Mouse (Mus musculus): ENCODE data around the gene Efcab8.
"Not testable (repeated sequence)": the region's sequence is repeated elsewhere in the genome, so short reads cannot be mapped to it uniquely, and the experiment has no call there.

Gene Efcab8

DNA sequence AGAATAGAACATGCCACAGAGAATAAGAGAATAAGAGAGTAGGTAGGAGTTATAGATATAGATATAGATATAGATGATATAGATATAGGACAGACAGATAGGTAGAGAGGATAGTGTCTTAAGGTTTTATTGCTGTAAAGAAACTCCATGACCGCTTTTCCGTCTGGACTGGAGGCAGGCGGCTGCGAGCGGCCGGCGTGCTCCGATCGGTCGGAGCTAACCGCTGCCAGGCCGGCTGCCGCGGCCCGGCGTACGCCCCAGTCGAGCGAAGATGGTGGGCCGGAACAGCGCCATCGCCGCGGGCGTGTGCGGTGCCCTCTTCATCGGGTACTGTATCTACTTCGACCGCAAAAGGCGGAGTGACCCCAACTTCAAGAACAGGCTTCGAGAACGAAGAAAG, 46.2 kb downstream of the Efcab8 start:
- not testable (repeated sequence) for DNase-seq (ENCODE audit: low spot score)

- DNase-seq (ENCODE audit: low spot score) = no peak
Measured at GRCm38 (mm10) chr2:153827171-153827830, 47.6 kb downstream of the Efcab8 start.

DNA sequence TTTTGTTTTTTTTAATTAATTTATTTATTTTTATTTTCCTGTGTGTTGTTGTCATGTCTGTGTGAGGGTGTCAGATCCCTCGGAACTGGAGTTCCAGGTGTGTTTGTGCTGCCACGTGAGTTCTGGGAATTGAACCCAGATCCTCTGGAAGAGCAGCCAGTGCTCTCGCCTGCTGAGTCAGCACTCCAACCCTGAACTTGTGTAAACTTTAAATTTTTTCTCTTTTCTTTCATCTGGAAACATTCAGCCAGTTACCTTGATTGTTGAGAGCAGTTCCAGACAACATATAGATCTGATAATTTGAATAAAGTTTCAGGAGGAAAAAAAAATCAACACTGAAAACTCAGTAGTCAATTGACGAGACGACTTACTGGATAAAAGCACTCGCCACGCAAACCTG, 49.0 kb downstream of the Efcab8 start:
- DNase-seq (ENCODE audit: low spot score) = no peak

DNA sequence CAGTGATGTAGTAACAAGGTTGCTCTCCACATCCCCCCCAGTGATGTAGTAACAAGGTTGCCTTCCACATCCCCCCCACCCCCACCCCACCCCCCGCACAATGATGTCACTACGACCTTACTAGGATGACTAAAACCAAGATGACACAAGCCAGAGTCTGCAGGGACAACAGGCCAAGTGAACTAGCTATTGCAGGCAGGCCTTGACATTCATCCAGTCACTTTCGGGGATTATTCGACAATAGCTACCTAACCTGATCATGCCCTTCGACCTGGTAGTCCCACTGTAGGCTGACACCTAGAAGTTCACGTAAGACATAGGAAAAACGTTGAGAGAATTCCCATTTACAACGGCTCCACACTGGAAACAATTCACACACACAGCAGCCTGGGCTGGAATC, 53.6 kb downstream of the Efcab8 start:
- DNase-seq (ENCODE audit: low spot score) = no peak

- DNase-seq (ENCODE audit: low spot score) = no peak
Measured at GRCm38 (mm10) chr2:153842854-153843253, 63.1 kb downstream of the Efcab8 start.

DNA sequence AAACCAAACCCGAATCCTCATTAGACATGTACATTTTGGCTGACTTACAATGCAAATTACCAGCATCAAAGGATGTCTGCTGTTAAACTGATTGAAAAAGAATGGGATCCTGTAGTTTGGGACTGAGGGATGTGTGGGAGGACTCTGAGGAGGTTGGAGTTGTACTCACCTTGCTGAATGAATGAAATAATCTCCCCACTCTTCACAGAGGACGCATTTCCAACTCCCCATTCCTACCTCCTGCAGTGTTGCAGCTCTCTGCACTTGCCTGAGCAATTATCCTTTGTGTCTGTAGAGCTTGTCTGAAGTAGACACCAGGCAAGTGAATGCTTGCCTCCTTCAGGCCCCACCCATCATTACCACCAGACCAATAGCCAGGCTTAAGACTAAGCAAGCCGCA, 68.7 kb downstream of the Efcab8 start:
- no peak for DNase-seq (ENCODE audit: low spot score)

GRCm38 (mm10) chr2:153850351-153851029, 70.8 kb downstream of the Efcab8 start:
- DNase-seq (ENCODE audit: low spot score) = no peak

- DNase-seq (ENCODE audit: low spot score) = peak; percentile 53
Measured at GRCm38 (mm10) chr2:153851030-153851360, 71.3 kb downstream of the Efcab8 start.

DNA sequence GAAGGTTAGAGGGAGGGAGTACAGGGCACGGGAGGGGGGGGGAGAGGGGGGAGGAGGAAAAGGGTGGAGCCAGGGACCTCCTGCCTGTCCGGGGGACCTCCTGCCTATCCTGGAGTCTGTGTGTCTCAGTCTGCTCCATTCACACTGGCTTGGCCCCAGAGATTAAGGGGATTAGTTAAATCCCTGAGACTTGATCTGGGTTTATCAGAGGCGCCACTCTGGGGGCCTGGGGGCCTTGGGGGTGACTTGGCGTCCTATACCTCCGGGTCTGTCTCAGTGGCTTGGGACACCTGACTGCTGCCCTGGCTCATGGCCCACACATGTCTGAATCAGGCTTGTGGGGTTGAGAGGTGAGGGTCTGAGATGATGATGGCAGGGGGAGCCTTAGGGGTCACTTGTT, 73.8 kb downstream of the Efcab8 start:
- DNase-seq (ENCODE audit: low spot score) = no peak

DNA sequence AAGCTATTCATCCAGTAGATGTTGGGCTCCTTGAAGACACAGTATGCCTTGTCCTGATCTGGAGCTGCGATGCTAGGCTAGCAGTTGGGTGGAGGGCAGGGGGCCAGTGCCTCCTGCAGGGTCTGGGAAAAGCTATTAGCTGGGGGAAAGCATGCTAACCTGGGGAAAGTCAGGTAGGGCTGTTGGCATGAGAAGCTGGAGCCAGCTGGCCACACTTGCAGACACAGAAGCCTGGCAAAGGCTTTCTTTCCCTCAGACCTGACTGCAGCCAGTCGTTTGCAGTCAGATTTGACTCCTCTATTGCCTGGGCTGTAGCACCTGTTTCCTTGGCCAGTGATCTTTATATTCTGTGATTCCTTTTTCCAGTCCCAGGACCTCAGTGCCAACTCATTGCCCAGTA, 79.8 kb downstream of the Efcab8 start:
- DNase-seq (ENCODE audit: low spot score) = no peak

- DNase-seq (ENCODE audit: low spot score) = no peak
Measured at GRCm38 (mm10) chr2:153860315-153860714, 80.6 kb downstream of the Efcab8 start.

DNA sequence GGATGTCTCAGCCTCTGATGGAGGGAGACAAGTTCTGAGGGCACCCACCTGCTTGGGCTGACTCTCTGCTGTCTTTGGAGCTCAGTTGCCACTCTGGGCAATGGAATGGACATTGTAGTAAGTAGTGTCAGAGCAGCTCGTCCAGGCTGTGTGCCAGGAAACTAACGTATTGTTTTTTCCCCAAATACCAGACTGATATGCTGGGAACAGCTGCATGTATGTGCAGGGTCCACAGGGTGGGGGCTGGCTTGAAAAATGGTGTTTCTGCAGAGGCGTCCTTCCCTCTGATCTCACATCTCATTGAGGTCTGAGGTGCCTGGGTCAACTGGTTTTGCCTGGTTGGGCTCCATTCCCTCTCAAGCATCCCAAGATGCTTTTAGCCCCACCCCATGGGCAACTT, 81.0 kb downstream of the Efcab8 start:
- DNase-seq (ENCODE audit: low spot score) = no peak

DNA sequence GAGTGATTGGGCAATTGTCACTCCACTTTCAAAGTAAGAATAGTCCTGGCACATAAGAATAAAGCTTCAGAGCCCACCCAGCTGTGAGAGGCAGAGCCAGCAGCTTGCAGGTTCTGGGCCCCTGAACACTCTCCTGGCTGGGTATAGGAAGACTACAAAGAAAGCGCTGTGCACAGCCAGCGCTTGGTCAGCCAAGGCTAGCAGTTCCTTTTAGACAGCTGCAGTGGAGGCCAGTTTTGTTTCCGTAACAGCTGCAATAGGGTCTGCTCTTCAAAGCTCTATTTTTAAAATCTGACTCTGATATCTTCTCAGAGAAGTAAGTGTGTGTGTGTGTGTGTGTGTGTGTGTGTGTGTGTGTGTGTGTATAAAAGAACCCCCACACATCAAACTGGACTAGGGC, 82.2 kb downstream of the Efcab8 start:
- DNase-seq (ENCODE audit: low spot score) = no peak

DNA sequence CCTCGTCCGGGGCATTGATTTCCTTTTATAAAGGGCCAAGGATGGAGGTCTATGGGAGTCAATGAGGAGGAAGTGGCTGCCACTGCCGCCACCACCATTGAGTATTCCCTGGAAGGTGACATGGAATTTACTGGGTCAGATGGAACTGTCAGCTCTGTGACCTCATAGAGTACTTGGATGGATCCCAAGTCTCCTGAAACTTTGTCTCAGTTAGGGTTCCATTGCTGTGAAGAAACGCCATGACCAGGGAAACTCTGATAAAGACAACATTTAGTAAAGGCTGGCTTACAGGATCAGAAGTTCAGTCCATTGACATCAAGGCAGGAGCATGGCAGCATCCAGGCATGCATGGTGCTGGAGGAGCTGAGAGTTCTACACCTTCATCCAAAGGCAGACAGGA, 91.3 kb downstream of the Efcab8 start, which contains the start of gene Sun5:
TSS of gene Sun5 (minus strand) at position 101 of the 400 bp plus-strand sequence.
- DNase-seq (ENCODE audit: low spot score) = no peak

DNA sequence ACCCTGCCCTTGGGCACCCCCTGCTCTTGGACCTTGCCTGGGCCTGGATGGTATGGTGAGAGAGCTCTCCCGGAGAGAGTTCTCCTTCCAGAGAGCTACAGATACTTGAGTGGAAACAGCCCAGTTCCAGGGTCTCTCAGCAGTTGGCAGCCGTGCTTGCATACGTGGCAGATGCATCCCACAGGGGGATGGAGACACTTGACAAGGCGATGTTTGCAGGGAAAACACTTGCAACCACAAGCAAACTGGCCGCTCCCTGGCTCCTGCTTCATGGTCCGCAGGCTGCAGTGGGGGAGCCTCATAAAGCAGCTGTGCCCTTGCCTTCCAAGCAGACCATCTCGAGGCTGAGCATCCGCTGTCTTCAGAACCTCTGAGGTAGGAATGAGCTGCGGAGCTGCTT, 95.0 kb downstream of the Efcab8 start, which contains the start of gene Bpifb2:
TSS of gene Bpifb2 (plus strand) at position 301 of the 400 bp plus-strand sequence.
- DNase-seq (ENCODE audit: low spot score) = no peak

Measured in urinary bladder, postnatal 14 days (tissue).